Comparison of ENCODE assay signal across 1 mouse cellular context in genomic region chr4:115848083-115848482, GRCm38 (mm10).
A peak's percentile ranks its signal among the peaks of the same experiment; 100 is the strongest.
TF ChIP-seq lines count a peak whose summit lies in the region.

No protein-coding gene starts in this region.

TF ChIP-seq in MEL, 35 proteins besides CTCF, POLR2A, EP300 and RAD21 (continued from another document):
- TF ChIP-seq TAL1 (IDR thresholded peaks at IDR 0.05; ENCODE audit: low read length) = peak; percentile 29; the same call in 1 of the 2 replicates
- peak; percentile 40; the same call in 1 of the 2 replicates for TF ChIP-seq MXI1 (IDR thresholded peaks at IDR 0.05; ENCODE audit: low read depth, low read length)
- TF ChIP-seq CHD2 (IDR thresholded peaks at IDR 0.05; ENCODE audit: low read length) = no peak
- peak; percentile 46; the same call in 1 of the 2 replicates for TF ChIP-seq MAX (IDR thresholded peaks at IDR 0.05; ENCODE audit: low read length)
- TF ChIP-seq TCF12 (IDR thresholded peaks at IDR 0.05; ENCODE audit: low read depth, low read length) = 0 out of 2 replicates have a peak, but pooled peaks have one; percentile 56
- TF ChIP-seq SIN3A (IDR thresholded peaks at IDR 0.05; ENCODE audit: low read length) = peak; percentile 45; the same call in 1 of the 2 replicates
- TF ChIP-seq RCOR1 (IDR thresholded peaks at IDR 0.05; ENCODE audit: low read depth, low read length) = peak; percentile 36; the same call in 1 of the 2 replicates
- TF ChIP-seq ETS1 (IDR thresholded peaks at IDR 0.05; ENCODE audit: low read depth, low read length) = peak; percentile 58
